Mouse (Mus musculus): ENCODE data around the gene Rchy1. TPM values are rescaled to one million over a fixed set of nuclear protein-coding genes. Genes with fewer than 3 reads are reported as not detected.

The Rchy1 gene
- total and polyA plus RNA-seq, 3 experiments = 24.8 to 74.4 (median 26.9) TPM

DNA sequence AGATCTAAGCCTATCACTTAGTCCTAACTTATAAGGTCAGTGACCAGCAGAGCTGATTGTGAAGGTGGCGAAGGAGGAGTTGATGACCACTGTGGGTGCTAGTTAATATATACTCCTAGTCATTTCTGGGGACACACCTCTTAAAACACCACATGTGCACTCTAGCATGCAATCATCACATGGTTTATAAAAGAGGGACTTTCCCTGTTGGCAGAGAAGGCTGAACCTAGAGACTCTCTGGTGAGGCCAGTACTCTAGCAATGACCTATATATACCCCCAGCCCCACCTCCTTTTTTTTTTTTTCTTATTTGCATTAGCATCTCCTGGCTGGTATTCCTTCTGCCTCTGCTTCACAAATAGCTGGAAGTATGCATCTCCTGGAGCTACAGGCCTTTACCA is 1.5 kb downstream of the Rchy1 start:
- DNase-seq (ENCODE audit: low read depth, low spot score) = peak; percentile 25
- Histone ChIP-seq H3K79me2 (ENCODE audit: control insufficient read depth, insufficient read depth, low read length, poor library complexity) (peaks cover 24% of the 10 kb centered on the region), H3K4me3 (ENCODE audit: control insufficient read depth in 1 of 2, insufficient read depth in 1 of 2, low read depth in 2 of 2, low read length in 2 of 2) (peak overlapping the region; percentile 91 to 100), H3K9me3 (replicated peaks; ENCODE audit: insufficient read depth, low read length) (no peaks in the 10 kb centered on the region), H3K27ac (ENCODE audit: control insufficient read depth, low read depth, low read length) (peak overlapping the region; percentile 98), H3K36me3 (ENCODE audit: control insufficient read depth in 1 of 2, insufficient read depth in 2 of 2, low read length in 2 of 2) (peaks cover 2 to 37% of the 10 kb centered on the region in 2 experiments), H3K4me1 (ENCODE audit: control insufficient read depth in 1 of 2, insufficient read depth in 2 of 2, low read length in 2 of 2) (peaks cover 17 to 21% of the 10 kb centered on the region in 2 experiments), H3K9ac (ENCODE audit: control insufficient read depth, low read depth, low read length, poor library complexity, severe bottlenecking) (peak overlapping the region; percentile 94), H3K27me3 (ENCODE audit: control insufficient read depth in 1 of 2, insufficient read depth in 2 of 2, low read length in 2 of 2) (no peaks in the 10 kb centered on the region)
- TF ChIP-seq MAX (IDR thresholded peaks at IDR 0.05; ENCODE audit: low read length) = 0 out of 2 replicates have a peak, but pooled peaks have one; percentile 25
- TF ChIP-seq MAFK (IDR thresholded peaks at IDR 0.05; ENCODE audit: borderline replicate concordance, low read depth, low read length) = no peak

GRCm38 (mm10) chr5:91960606-91961254 is 2.1 kb downstream of the Rchy1 start:
- H3K79me2 ChIP-seq (ENCODE audit: control insufficient read depth, insufficient read depth, low read length, poor library complexity) = peaks cover 24% of the 10 kb centered on the region
- no peak for TF ChIP-seq NRF1 (IDR thresholded peaks at IDR 0.05; ENCODE audit: insufficient read depth, low read depth, low read length, poor library complexity, severe bottlenecking)
- TF ChIP-seq EP300 (IDR thresholded peaks at IDR 0.05; ENCODE audit: low read depth in 1 of 2, low read length in 2 of 2) = peak; percentile 88 to 90
- 0 out of 2 replicates have a peak, but pooled peaks have one; percentile 1 for TF ChIP-seq ZC3H11A (IDR thresholded peaks at IDR 0.05; ENCODE audit: low read depth, low read length)
- no peak for TF ChIP-seq E2F4 (IDR thresholded peaks at IDR 0.05; ENCODE audit: borderline replicate concordance, low read depth, low read length)
- peak; percentile 94 for TF ChIP-seq GATA1 (IDR thresholded peaks at IDR 0.05; ENCODE audit: low read depth, low read length)
- peak; percentile 90 for TF ChIP-seq TAL1 (IDR thresholded peaks at IDR 0.05; ENCODE audit: low read length)
- TF ChIP-seq USF1 (IDR thresholded peaks at IDR 0.05; ENCODE audit: low read depth, low read length) = no peak
- peak; percentile 38; the same call in 1 of the 2 replicates for TF ChIP-seq HCFC1 (IDR thresholded peaks at IDR 0.05; ENCODE audit: low read depth, low read length)
- no peak for TF ChIP-seq RAD21 (IDR thresholded peaks at IDR 0.05; ENCODE audit: low read depth, low read length)
- TF ChIP-seq POLR2AphosphoS2 (IDR thresholded peaks at IDR 0.05; ENCODE audit: low read length) = no peak
- TF ChIP-seq MAZ (IDR thresholded peaks at IDR 0.05; ENCODE audit: low read depth, low read length) = 0 out of 2 replicates have a peak, but pooled peaks have one; percentile 46
- peak; percentile 94 for TF ChIP-seq SIN3A (IDR thresholded peaks at IDR 0.05; ENCODE audit: low read length)
- TF ChIP-seq ZMIZ1 (IDR thresholded peaks at IDR 0.05; ENCODE audit: low read depth, low read length) = no peak
- peak; percentile 95 for TF ChIP-seq TCF12 (IDR thresholded peaks at IDR 0.05; ENCODE audit: low read depth, low read length)
- TF ChIP-seq POLR2A (IDR thresholded peaks at IDR 0.05; ENCODE audit: control insufficient read depth in 1 of 2, insufficient read depth in 1 of 2, low read depth in 1 of 2, low read length in 2 of 2, poor library complexity in 1 of 2) = no peak
- no peak for TF ChIP-seq CHD2 (IDR thresholded peaks at IDR 0.05; ENCODE audit: low read length)
- peak; percentile 80 for TF ChIP-seq RCOR1 (IDR thresholded peaks at IDR 0.05; ENCODE audit: low read depth, low read length)
- TF ChIP-seq ELF1 (IDR thresholded peaks at IDR 0.05; ENCODE audit: low read depth, low read length) = no peak
- TF ChIP-seq GABPA (IDR thresholded peaks at IDR 0.05; ENCODE audit: low read depth, low read length) = no peak
- TF ChIP-seq ETS1 (IDR thresholded peaks at IDR 0.05; ENCODE audit: low read depth, low read length) = peak; percentile 100
- H3K9ac ChIP-seq (ENCODE audit: control insufficient read depth, low read depth, low read length, poor library complexity, severe bottlenecking) = peak overlapping the region; percentile 51
- no peaks in the 10 kb centered on the region for H3K27me3 ChIP-seq (ENCODE audit: control insufficient read depth in 1 of 2, insufficient read depth in 2 of 2, low read length in 2 of 2)
- H3K27ac ChIP-seq (ENCODE audit: control insufficient read depth, low read depth, low read length) = peak overlapping the region; percentile 98
- H3K9me3 ChIP-seq (replicated peaks; ENCODE audit: insufficient read depth, low read length) = no peaks in the 10 kb centered on the region
- H3K36me3 ChIP-seq (ENCODE audit: control insufficient read depth in 1 of 2, insufficient read depth in 2 of 2, low read length in 2 of 2) = peaks cover 5 to 37% of the 10 kb centered on the region in 2 experiments
- H3K4me3 ChIP-seq (ENCODE audit: control insufficient read depth in 1 of 2, insufficient read depth in 1 of 2, low read depth in 2 of 2, low read length in 2 of 2) = peak overlapping the region; percentile 36 to 100; a peak in 3 of 4 replicates
- DNase-seq (ENCODE audit: low read depth, low spot score) = peak; percentile 79
- H3K4me1 ChIP-seq (ENCODE audit: control insufficient read depth in 1 of 2, insufficient read depth in 2 of 2, low read length in 2 of 2) = peaks cover 17 to 21% of the 10 kb centered on the region in 2 experiments

Measured in MEL (cell line).